Mouse (Mus musculus) olfactory bulb, adult 2 months (tissue): ENCODE measurements around the gene Sox5.

Experiments used
- CTCF ChIP-seq: fragments of 200-500 bp; IDR thresholded peaks from 2 replicates; pipeline ENCODE4 v1.5.1; 2012; ENCODE audit warnings: low read depth, mild to moderate bottlenecking, low read length, moderate library complexity; ENCODE audit not compliant: insufficient read depth
- POLR2A ChIP-seq: fragments of 200-500 bp; IDR thresholded peaks from 2 replicates; pipeline ENCODE4 v1.6.1; 2012; ENCODE audit warnings: mild to moderate bottlenecking, low read depth, low read length, moderate library complexity; ENCODE audit not compliant: insufficient read depth

DNA sequence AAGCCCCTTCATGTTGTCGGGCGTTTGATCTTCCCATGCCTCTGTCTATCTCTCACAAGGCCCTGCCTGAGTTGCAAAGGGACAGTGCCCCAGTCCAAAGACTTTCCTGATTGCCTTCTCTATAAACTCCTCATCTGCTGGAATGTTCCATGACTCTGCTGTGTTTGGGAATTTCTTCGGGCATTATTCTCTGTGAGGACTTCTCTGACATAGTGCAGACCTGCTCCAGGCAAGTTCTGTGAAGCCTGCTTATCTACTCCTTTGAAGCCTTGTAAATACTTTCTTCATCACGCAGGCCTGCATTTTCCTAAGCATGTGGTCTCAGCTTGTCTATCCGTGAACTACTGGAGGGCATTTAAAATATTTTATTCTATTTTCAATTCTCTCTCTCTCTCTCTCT lies 914.7 kb downstream of the Sox5 start:
- TF ChIP-seq CTCF (no peak), POLR2A (no peak)
